Mouse (Mus musculus) CD4-positive helper T cell, adult 2 months (primary cell): ENCODE measurements around the gene Sipa1l3.

Source experiments
- DNase-seq: peaks from one replicate; pipeline ENCODE4 v3.0.0-alpha.2; 2012; ENCODE audit warnings: low read depth, missing footprints, low spot score

Sipa1l3 gene

GRCm38 (mm10) chr7:29446156-29446555 lies 72.3 kb downstream of the Sipa1l3 start:
- no peak for DNase-seq

GRCm38 (mm10) chr7:29444527-29444926 lies 73.9 kb downstream of the Sipa1l3 start:
- no peak for DNase-seq

GRCm38 (mm10) chr7:29444070-29444469 lies 74.4 kb downstream of the Sipa1l3 start:
- DNase-seq = no peak

- DNase-seq = no peak
These were observed 76.6 kb downstream of the Sipa1l3 start for GRCm38 (mm10) chr7:29441793-29442192.

GRCm38 (mm10) chr7:29441151-29441550 lies 77.3 kb downstream of the Sipa1l3 start:
- no peak for DNase-seq

- no peak for DNase-seq
These were observed 79.7 kb downstream of the Sipa1l3 start for GRCm38 (mm10) chr7:29438655-29439282.

- DNase-seq = no peak
These were observed 80.2 kb downstream of the Sipa1l3 start for GRCm38 (mm10) chr7:29438204-29438603.

- DNase-seq = no peak
These were observed 81.4 kb downstream of the Sipa1l3 start for GRCm38 (mm10) chr7:29437072-29437471.

GRCm38 (mm10) chr7:29434313-29435035 lies 84.0 kb downstream of the Sipa1l3 start:
- DNase-seq = no peak

GRCm38 (mm10) chr7:29433725-29434124 lies 84.7 kb downstream of the Sipa1l3 start:
- no peak for DNase-seq

GRCm38 (mm10) chr7:29432947-29433553 lies 85.4 kb downstream of the Sipa1l3 start:
- DNase-seq = no peak

- DNase-seq = no peak
These were observed 86.1 kb downstream of the Sipa1l3 start for GRCm38 (mm10) chr7:29432180-29432946.

GRCm38 (mm10) chr7:29430739-29431211 lies 87.7 kb downstream of the Sipa1l3 start:
- no peak for DNase-seq

GRCm38 (mm10) chr7:29426056-29426455 lies 92.4 kb downstream of the Sipa1l3 start:
- no peak for DNase-seq

- DNase-seq = no peak
These were observed 93.0 kb downstream of the Sipa1l3 start for GRCm38 (mm10) chr7:29425413-29425827.

- DNase-seq = no peak
These were observed 93.8 kb downstream of the Sipa1l3 start for GRCm38 (mm10) chr7:29424690-29425089.

- no peak for DNase-seq
These were observed 96.6 kb downstream of the Sipa1l3 start for GRCm38 (mm10) chr7:29421909-29422244.

- no peak for DNase-seq
These were observed 97.1 kb downstream of the Sipa1l3 start for GRCm38 (mm10) chr7:29421240-29421908.

- DNase-seq = no peak
These were observed 98.6 kb downstream of the Sipa1l3 start for GRCm38 (mm10) chr7:29419836-29420235.

- DNase-seq = no peak
These were observed 100.2 kb downstream of the Sipa1l3 start for GRCm38 (mm10) chr7:29418231-29418630.

- no peak for DNase-seq
These were observed 100.9 kb downstream of the Sipa1l3 start for GRCm38 (mm10) chr7:29417332-29418069.
